In the genomic region with DNA sequence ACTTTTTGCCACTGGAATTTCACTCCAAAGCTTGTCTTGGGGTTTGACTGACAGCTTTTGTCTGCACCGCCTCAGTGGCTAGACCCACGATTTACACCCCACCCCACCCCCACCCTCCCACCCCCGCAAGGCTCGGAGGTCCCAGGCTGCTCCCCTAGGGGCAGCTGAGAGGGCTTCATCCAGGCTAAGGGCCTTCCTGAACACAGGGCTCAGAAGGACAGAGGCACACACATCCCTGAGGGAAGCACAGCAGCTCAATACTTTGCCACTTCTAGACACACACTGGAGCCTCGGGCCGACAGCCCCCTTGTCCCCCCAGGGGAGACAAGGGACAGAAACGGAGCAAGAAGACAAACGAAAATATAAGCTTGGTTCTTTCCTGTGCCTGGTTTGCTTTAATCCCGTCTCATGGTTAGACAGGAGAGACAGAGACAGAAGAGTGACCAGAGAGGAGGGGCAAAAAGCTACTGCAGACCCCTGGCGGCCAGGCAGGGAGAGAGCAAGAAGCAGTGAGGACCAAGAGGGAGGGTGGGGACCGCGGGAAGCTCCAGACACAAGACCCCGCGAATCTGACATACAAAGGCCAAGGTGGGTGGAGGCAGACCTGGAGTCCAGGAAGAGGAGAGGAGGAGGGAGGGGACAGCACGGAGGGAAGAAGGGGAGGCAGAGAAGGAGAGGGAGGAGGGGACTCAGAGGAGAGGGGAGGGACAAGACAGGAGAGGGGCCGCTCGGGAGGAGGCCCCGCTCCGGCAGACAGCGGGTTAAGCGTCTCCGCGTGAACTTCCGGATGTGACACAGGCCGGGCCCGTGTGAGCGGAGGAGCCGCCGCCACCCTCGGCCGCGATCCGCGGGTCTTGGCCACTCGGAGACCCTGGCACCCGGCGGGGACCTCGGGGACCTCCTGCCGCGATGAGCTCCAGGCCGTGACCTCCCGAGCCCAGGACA, we compare ENCODE assay signal across 8 mouse cellular contexts. TPM values are rescaled to one million over a fixed set of nuclear protein-coding genes. Genes with fewer than 3 reads are reported as not detected.
DNase-seq lines count a peak whose midpoint lies in the region; ATAC-seq and TF ChIP-seq lines count a peak whose summit lies in the region.

Meis3 (plus strand) TSS at position 494 of the 945 bp plus-strand sequence.

- no peak for TF ChIP-seq EP300 in liver, postnatal 0 days (IDR thresholded peaks at IDR 0.05; ENCODE audit: low read depth)

- peak within 1 kb of the TSS; percentile 86 for H3K27ac ChIP-seq in heart, embryonic 10.5 days
- H3K27ac ChIP-seq in liver, postnatal 0 days (ENCODE audit: low read depth), result no peak within 1 kb of the TSS
- peak within 1 kb of the TSS; percentile 90 for H3K27ac ChIP-seq in neural tube, embryonic 14.5 days (ENCODE audit: low read depth, low read length)

- WGBS in heart, embryonic 10.5 days, result under 1% methylated on average over 42 of the region's 42 CpGs
- under 1% methylated on average over 35 of the region's 42 CpGs for WGBS in liver, postnatal 0 days (ENCODE audit: insufficient replicate concordance)
- WGBS in neural tube, embryonic 14.5 days, result 1% methylated on average over 42 of the region's 42 CpGs

- no peaks in the 10 kb centered on the region for H3K9me3 ChIP-seq in heart, embryonic 10.5 days
- H3K9me3 ChIP-seq in liver, postnatal 0 days (ENCODE audit: low read length), result no peaks in the 10 kb centered on the region
- H3K9me3 ChIP-seq in neural tube, embryonic 14.5 days (ENCODE audit: control insufficient read depth, low read length), result no peaks in the 10 kb centered on the region

- peaks cover 15% of the 10 kb centered on the region for H3K36me3 ChIP-seq in heart, embryonic 10.5 days
- no peaks in the 10 kb centered on the region for H3K36me3 ChIP-seq in liver, postnatal 0 days (replicated peaks; ENCODE audit: insufficient read depth, low read length)
- H3K36me3 ChIP-seq in neural tube, embryonic 14.5 days (ENCODE audit: control insufficient read depth, insufficient read depth, low read length), result peaks cover 13% of the 10 kb centered on the region; the same call in 1 of the 2 replicates

- DNase-seq in B cell, adult 2 months, result peak; percentile 62 to 64
- DNase-seq in embryo, embryonic 11.5 days (ENCODE audit: low read depth, low spot score), result peak; percentile 64
- DNase-seq in heart, embryonic 10.5 days (ENCODE audit: low spot score), result peak; percentile 86
- DNase-seq in kidney, postnatal 14 days, result peak; percentile 48
- DNase-seq in liver, postnatal 0 days, result peak; percentile 31
- DNase-seq in thymus, postnatal 25 days, result peak; percentile 70

- H3K4me2 ChIP-seq in liver, postnatal 0 days (ENCODE audit: low read depth, low read length), result peak within 1 kb of the TSS; percentile 76
- H3K4me2 ChIP-seq in neural tube, embryonic 14.5 days (ENCODE audit: low read depth, low read length), result peak within 1 kb of the TSS; percentile 69

- ATAC-seq in activated CD4-positive, CD25-positive, alpha-beta regulatory T cell, adult 4 months, result peak; percentile 84
- ATAC-seq in liver, postnatal 0 days, result no peak
- peak; percentile 86 for ATAC-seq in neural tube, embryonic 14.5 days (ENCODE audit: low read depth)

- H3K4me1 ChIP-seq in heart, embryonic 10.5 days, result peaks cover 44% of the 10 kb centered on the region
- peaks cover 7% of the 10 kb centered on the region for H3K4me1 ChIP-seq in liver, postnatal 0 days (ENCODE audit: insufficient read depth)
- peaks cover 29% of the 10 kb centered on the region for H3K4me1 ChIP-seq in neural tube, embryonic 14.5 days (ENCODE audit: control insufficient read depth, insufficient read depth, low read length)

- peak within 1 kb of the TSS; percentile 79 for H3K4me3 ChIP-seq in heart, embryonic 10.5 days
- H3K4me3 ChIP-seq in liver, postnatal 0 days (ENCODE audit: low read depth, low read length), result peak within 1 kb of the TSS; percentile 50
- H3K4me3 ChIP-seq in neural tube, embryonic 14.5 days (ENCODE audit: low read depth, low read length), result peak within 1 kb of the TSS; percentile 80

- TF ChIP-seq CTCF in liver, postnatal 0 days (IDR thresholded peaks at IDR 0.05; ENCODE audit: low read depth), result peak; percentile 43

- peak within 1 kb of the TSS; percentile 54 for H3K9ac ChIP-seq in liver, postnatal 0 days (replicated peaks)
- H3K9ac ChIP-seq in neural tube, embryonic 14.5 days (replicated peaks; ENCODE audit: low read depth, low read length), result peak within 1 kb of the TSS; percentile 86

- H3K27me3 ChIP-seq in heart, embryonic 10.5 days (ENCODE audit: insufficient read depth, poor library complexity, severe bottlenecking), result peaks cover 4% of the 10 kb centered on the region; the same call in 1 of the 2 replicates
- H3K27me3 ChIP-seq in liver, postnatal 0 days (ENCODE audit: insufficient read depth, low read length), result peaks cover 32% of the 10 kb centered on the region
- H3K27me3 ChIP-seq in neural tube, embryonic 14.5 days (ENCODE audit: control insufficient read depth, insufficient read depth, low read length), result no peaks in the 10 kb centered on the region

RNA-seq across cellular contexts. Expression of gene Meis3, which starts in this region (rescaled TPM):
- 10 to 100 TPM; 11.0 to 17.9 TPM for polyA plus RNA-seq in activated CD4-positive, CD25-positive, alpha-beta regulatory T cell, adult 4 months (2017; shearing (Covaris generic))
- polyA plus RNA-seq in heart, embryonic 10.5 days (2016; fragmentation: Nextera tagmentation; extraction: Ambion mirVana), result 22.5 and 41.8 TPM in 2 replicates
- polyA plus RNA-seq in liver, postnatal 0 days (2015; fragmentation: Nextera tagmentation; extraction: Ambion mirVana), result 1.9 and 2.0 TPM in 2 replicates
- 122 and 127 TPM in 2 replicates for polyA plus RNA-seq in neural tube, embryonic 14.5 days (2014; fragmentation: Nextera tagmentation; extraction: Ambion mirVana)

Comparison
In these comparisons a context has a peak if more than half of its experiments do, and no peak if none do; other contexts are left out.
1. DNase-seq: peak in every context shown above with its lines; median percentile 86 in heart, embryonic 10.5 days; 70 in thymus, postnatal 25 days; 64 in embryo, embryonic 11.5 days; 63 in B cell, adult 2 months; 48 in kidney, postnatal 14 days; 31 in liver, postnatal 0 days.